Mouse (Mus musculus) midbrain, embryonic 11.5 days (tissue): Measurements from ENCODE around the gene Lrp2. TPM values are rescaled to one million over a fixed set of nuclear protein-coding genes. Genes with fewer than 3 reads are reported as not detected.
A peak's percentile ranks its signal among the peaks of the same experiment; 100 is the strongest.

ENCODE experiments used
- ATAC-seq: fragments of 200-750 bp; cut with Nextera tagmentation; 2 replicates; pipeline ENCODE4 v1.8.0; 2017; ENCODE audit warnings: moderate TSS enrichment, moderate library complexity; ENCODE audit not compliant: low FRiP score
- DNase-seq: peaks from one replicate; pipeline ENCODE4 v3.0.0; 2015; ENCODE audit warnings: low spot score; ENCODE audit errors: missing footprints
- H3K27ac ChIP-seq: fragments of 300-500 bp; sonication (generic); 2 replicates; pipeline ENCODE4 v1.5.1; 2014; ENCODE audit warnings: low read depth, low read length
- H3K27me3 ChIP-seq: fragments of 300-500 bp; sonication (generic); 2 replicates; pipeline ENCODE4 v1.6.1; 2014; ENCODE audit warnings: mild to moderate bottlenecking, low read length, moderate library complexity, mixed read lengths; ENCODE audit not compliant: control insufficient read depth, insufficient read depth
- H3K36me3 ChIP-seq: fragments of 300-500 bp; sonication (generic); 2 replicates; pipeline ENCODE4 v1.6.1; 2014; ENCODE audit warnings: mild to moderate bottlenecking, low read length, moderate library complexity, mixed read lengths; ENCODE audit not compliant: control insufficient read depth, insufficient read depth
- H3K4me1 ChIP-seq: fragments of 300-500 bp; sonication (generic); 2 replicates; pipeline ENCODE4 v1.6.1; 2014; ENCODE audit warnings: low read length; ENCODE audit not compliant: control insufficient read depth, insufficient read depth
- H3K4me2 ChIP-seq: fragments of 300-500 bp; sonication (generic); 2 replicates; pipeline ENCODE4 v1.6.1; 2014; ENCODE audit warnings: mild to moderate bottlenecking, moderate library complexity
- H3K4me3 ChIP-seq: fragments of 300-500 bp; sonication (generic); 2 replicates; pipeline ENCODE4 v1.5.1; 2014; ENCODE audit warnings: low read depth, low read length
- H3K9ac ChIP-seq: fragments of 300-500 bp; sonication (generic); 2 replicates; pipeline ENCODE4 v1.6.1; 2014; ENCODE audit warnings: low read length
- H3K9me3 ChIP-seq: fragments of 300-500 bp; sonication (generic); 2 replicates; pipeline ENCODE4 v1.6.1; 2016; ENCODE audit warnings: low read length; ENCODE audit not compliant: control insufficient read depth
- WGBS: fragments of 180-500 bp; shearing (Covaris S2); extraction: QIAGEN DNeasy Blood & Tissue Kit; methylation state at CpG from one replicate; pipeline ENCODE4 v1.1.7; 2014; 5-methylcytosine and 5-hydroxymethylcytosine counted together
- polyA plus RNA-seq: library from polyadenylated mRNA; unstranded; fragments of >200 nt; fragmentation: Nextera tagmentation; extraction: Ambion mirVana; gene quantifications from 2 replicates; pipeline ENCODE4 v1.2.1, GENCODE M21; 2014

Lrp2 gene
- polyA plus RNA-seq, 1 experiment from 2014 or later = 5.6 TPM

DNA sequence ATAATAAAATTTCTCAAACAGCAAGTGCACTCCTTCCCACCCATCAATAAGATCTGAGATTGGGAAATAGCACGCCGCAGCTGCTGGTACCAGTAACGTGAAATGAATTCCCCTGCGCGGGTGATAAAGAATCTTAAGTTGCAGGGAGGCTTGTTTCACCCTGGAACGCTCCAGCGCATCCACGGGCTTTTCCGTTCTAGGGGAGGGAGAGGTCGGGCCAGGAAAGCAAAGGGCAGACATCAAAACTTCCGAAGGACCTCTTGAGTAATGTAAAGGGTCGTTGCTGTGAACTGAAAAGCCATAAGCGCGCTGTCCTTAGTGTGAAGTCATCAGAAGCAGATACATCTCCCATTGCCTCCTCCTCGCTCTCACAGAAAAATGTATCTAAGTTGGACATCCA is 26.5 kb downstream of the Lrp2 start:
- H3K9me3 ChIP-seq = no peaks in the 10 kb centered on the region
- no peak overlapping the region for H3K27ac ChIP-seq
- no peak for DNase-seq
- no peaks in the 10 kb centered on the region for H3K36me3 ChIP-seq
- 73% methylated on average over 15 of the region's 15 CpGs for WGBS
- no peak overlapping the region for H3K4me2 ChIP-seq
- ATAC-seq = no peak
- H3K9ac ChIP-seq = no peak overlapping the region
- H3K27me3 ChIP-seq = no peaks in the 10 kb centered on the region
- H3K4me1 ChIP-seq = peaks cover 2% of the 10 kb centered on the region; the same call in 1 of the 2 replicates
- no peak overlapping the region for H3K4me3 ChIP-seq

GRCm38 (mm10) chr2:69556686-69557085 is 29.2 kb downstream of the Lrp2 start:
- Histone ChIP-seq H3K9ac (no peak overlapping the region), H3K4me1 (peaks cover 2% of the 10 kb centered on the region; the same call in 1 of the 2 replicates), H3K36me3 (no peaks in the 10 kb centered on the region), H3K27me3 (no peaks in the 10 kb centered on the region), H3K4me3 (no peak overlapping the region), H3K4me2 (no peak overlapping the region), H3K9me3 (no peaks in the 10 kb centered on the region), H3K27ac (no peak overlapping the region)
- ATAC-seq (no peak), DNase-seq (no peak)
- 87% methylated on average over 7 of the region's 7 CpGs for WGBS

DNA sequence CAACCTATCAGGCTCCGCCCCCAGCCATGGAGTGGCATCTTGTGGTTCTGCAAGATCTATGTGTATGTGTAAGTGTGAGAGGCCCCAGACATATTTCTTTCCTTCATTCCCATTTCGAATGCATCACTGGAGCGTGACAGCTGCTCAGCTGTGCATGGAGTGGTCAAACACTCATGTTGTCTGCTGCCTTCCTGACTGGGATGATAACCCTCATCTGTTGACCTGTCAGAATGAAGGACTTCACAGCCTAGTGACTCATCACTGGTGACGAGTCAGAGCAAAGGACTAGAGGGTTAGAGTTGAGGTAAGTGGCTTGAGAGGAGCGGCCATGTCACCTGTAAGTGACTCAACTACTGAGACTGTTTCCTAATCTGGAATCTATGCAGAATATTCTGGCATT is 34.2 kb downstream of the Lrp2 start:
- Histone ChIP-seq H3K36me3 (no peaks in the 10 kb centered on the region), H3K27ac (no peak overlapping the region), H3K4me2 (no peak overlapping the region), H3K9ac (no peak overlapping the region), H3K4me3 (no peak overlapping the region), H3K4me1 (0 out of 2 replicates have a peak, but pooled peaks cover 2% of the 10 kb centered on the region), H3K27me3 (no peaks in the 10 kb centered on the region), H3K9me3 (no peaks in the 10 kb centered on the region)
- peak; percentile 19; the same call in 1 of the 2 replicates for ATAC-seq
- WGBS = 84% methylated on average over 5 of the region's 5 CpGs
- no peak for DNase-seq

DNA sequence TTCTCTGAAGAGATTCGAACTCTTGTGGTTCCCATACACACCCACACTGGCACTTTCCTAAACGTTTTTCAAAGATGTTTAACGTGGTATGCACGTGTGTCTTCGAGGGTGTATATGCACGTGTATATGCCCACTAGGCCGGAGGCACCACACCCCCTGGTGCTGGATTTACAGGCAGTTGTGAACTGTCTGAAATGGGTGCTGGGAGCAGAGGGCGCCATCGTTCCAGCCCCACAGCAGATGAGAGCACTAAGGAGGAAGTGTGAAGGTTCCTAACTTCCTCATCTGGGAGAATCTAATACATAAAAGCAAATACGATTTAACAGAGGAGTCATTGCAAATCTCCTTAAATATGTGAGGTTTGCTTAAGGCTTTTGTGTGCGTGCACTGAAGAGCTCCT is 39.0 kb downstream of the Lrp2 start:
- no peak overlapping the region for H3K27ac ChIP-seq
- H3K27me3 ChIP-seq = no peaks in the 10 kb centered on the region
- no peak overlapping the region for H3K9ac ChIP-seq
- no peaks in the 10 kb centered on the region for H3K9me3 ChIP-seq
- 83% methylated on average over 11 of the region's 11 CpGs for WGBS
- DNase-seq (no peak), ATAC-seq (no peak)
- no peak overlapping the region for H3K4me3 ChIP-seq
- no peaks in the 10 kb centered on the region for H3K36me3 ChIP-seq
- H3K4me1 ChIP-seq = no peaks in the 10 kb centered on the region; the same call in 1 of the 2 replicates
- H3K4me2 ChIP-seq = no peak overlapping the region

GRCm38 (mm10) chr2:69536018-69536417 is 49.8 kb downstream of the Lrp2 start:
- 87% methylated on average over 7 of the region's 7 CpGs for WGBS
- no peaks in the 10 kb centered on the region for H3K36me3 ChIP-seq
- no peaks in the 10 kb centered on the region for H3K9me3 ChIP-seq
- H3K27me3 ChIP-seq = no peaks in the 10 kb centered on the region
- no peak overlapping the region for H3K9ac ChIP-seq
- no peak overlapping the region for H3K4me3 ChIP-seq
- H3K4me1 ChIP-seq = peaks cover 9% of the 10 kb centered on the region
- DNase-seq = no peak
- no peak for ATAC-seq
- H3K4me2 ChIP-seq = no peak overlapping the region
- H3K27ac ChIP-seq = no peak overlapping the region

GRCm38 (mm10) chr2:69531528-69532055 is 54.3 kb downstream of the Lrp2 start:
- ATAC-seq = peak; percentile 52
- H3K9me3 ChIP-seq = no peaks in the 10 kb centered on the region

DNA sequence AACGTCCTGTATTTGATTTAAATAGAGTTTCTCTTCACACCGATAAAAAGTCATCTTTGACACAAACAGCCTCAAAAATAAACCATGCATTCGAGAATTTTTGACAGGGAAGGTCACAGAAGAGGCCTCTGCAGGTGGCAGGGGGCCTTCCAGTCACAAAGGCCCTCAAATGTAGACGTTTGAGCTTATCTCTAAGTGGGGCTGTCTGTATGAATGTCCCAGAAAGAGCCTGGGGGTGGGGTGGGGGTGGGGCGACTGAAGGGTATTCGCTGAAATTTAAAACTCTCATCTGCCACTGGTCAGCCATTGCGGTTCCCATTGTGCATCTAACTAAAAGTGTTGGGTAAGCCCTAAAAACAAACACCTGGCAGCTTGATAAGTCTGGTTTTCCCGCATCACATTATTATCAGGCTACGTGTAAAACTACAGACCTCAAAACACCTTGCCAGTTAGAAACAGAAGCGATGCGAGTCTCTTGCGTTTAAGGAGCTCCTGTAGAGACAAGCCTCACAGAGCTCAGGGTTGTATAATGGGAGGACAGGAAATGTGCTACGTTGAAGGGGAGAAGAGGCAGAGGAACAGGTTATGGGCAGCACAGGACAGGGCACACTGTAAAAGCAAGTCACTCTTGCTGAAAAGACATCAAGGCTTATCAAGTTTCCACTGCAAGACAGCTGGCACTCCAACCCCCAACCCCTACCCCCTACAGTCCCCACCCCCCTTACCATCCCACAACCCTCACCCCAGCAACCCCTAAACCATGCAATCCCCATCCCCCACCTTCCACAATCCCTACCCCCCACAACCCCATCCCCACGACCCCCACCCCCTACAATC is 55.0 kb downstream of the Lrp2 start:
- ATAC-seq = peak; percentile 63
- WGBS = 6% methylated on average over 14 of the region's 14 CpGs
- peaks cover 3% of the 10 kb centered on the region; the same call in 1 of the 2 replicates for H3K36me3 ChIP-seq

More at GRCm38 (mm10) chr2:69531528-69532055, 54.3 kb downstream of the Lrp2 start:
- WGBS = 14% methylated on average over 3 of the region's 3 CpGs
- H3K9ac ChIP-seq = peak overlapping the region; percentile 31; the same call in 1 of the 2 replicates
- H3K4me1 ChIP-seq = peaks cover 19% of the 10 kb centered on the region
- DNase-seq = peak; percentile 88
- no peak overlapping the region for H3K4me2 ChIP-seq
- H3K27ac ChIP-seq = no peak overlapping the region
- no peaks in the 10 kb centered on the region for H3K27me3 ChIP-seq
- peaks cover 3% of the 10 kb centered on the region; the same call in 1 of the 2 replicates for H3K36me3 ChIP-seq
- no peak overlapping the region for H3K4me3 ChIP-seq

GRCm38 (mm10) chr2:69530126-69530525 is 55.7 kb downstream of the Lrp2 start:
- WGBS = 30% methylated on average over 5 of the region's 5 CpGs
- Histone ChIP-seq H3K4me2 (no peak overlapping the region), H3K27ac (no peak overlapping the region), H3K4me3 (no peak overlapping the region), H3K9ac (no peak overlapping the region), H3K9me3 (no peaks in the 10 kb centered on the region), H3K4me1 (peaks cover 19% of the 10 kb centered on the region), H3K36me3 (peaks cover 3% of the 10 kb centered on the region; the same call in 1 of the 2 replicates), H3K27me3 (no peaks in the 10 kb centered on the region)
- ATAC-seq (peak; percentile 54; the same call in 1 of the 2 replicates), DNase-seq (peak; percentile 88)

More for the DNA sequence above, 55.0 kb downstream of the Lrp2 start:
- Histone ChIP-seq H3K27me3 (no peaks in the 10 kb centered on the region), H3K4me2 (no peak overlapping the region), H3K27ac (no peak overlapping the region), H3K4me1 (peaks cover 19% of the 10 kb centered on the region), H3K9me3 (no peaks in the 10 kb centered on the region), H3K4me3 (no peak overlapping the region), H3K9ac (no peak overlapping the region)
- no peak for DNase-seq

DNA sequence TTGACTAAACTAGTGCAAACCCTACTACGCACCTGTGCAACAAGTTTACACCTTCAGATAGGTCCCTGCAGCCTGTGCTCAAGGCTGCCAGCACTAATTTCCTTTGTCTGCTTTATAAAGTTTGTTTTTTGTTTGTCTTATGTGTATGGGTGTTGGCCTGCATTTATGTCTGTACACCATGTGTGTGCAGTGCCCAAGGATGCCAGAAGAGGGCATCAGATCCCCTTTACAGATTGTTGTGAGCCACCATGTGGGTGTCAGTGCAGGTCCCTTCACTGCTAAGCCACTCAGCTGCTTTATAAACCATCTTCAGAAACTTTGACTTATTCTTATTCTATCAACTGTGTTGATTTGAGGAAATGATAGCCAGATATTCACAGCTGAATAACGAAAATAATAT is 65.6 kb downstream of the Lrp2 start:
- Histone ChIP-seq H3K4me3 (no peak overlapping the region), H3K9me3 (no peaks in the 10 kb centered on the region), H3K4me2 (no peak overlapping the region), H3K9ac (no peak overlapping the region), H3K27me3 (no peaks in the 10 kb centered on the region), H3K27ac (no peak overlapping the region), H3K36me3 (peaks cover 5% of the 10 kb centered on the region; the same call in 1 of the 2 replicates), H3K4me1 (no peaks in the 10 kb centered on the region)
- WGBS = 95% methylated on average over 2 of the region's 2 CpGs
- ATAC-seq (no peak), DNase-seq (no peak)
